Comparison of ENCODE assay signal across 8 mouse cellular contexts in the genomic region with DNA sequence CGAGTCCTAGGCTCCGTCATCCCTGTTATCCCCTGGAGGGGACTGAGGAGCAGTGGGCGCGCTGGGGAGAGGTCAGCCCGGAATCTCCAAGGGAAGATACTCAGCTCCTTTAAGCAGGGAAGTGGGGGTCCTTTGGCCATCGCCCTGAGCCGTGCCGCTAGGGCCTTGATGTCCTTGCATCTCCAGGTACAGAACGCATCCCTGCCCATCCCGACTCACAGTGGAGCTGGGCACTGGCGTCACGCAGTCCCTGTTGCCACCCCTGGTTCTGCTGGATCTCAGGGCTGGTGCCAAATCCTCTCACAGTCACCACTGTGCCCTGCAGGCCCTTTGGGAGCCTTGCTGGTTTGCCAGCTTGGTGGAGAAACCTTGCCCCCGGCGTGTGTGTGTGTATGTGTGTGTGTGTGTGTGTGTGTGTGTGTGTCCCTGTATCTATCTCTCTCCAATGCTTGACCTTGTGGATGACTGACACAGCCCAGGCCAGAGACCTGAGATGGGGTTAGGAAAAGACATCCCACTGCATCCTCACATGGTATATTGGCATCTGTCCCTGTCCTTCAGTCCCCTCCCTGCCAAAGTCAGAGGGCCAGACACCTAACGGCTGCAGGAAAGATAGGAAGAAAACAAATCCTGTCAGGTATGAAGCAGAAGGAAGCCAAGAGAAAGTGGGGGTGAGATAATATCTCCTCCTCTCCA. TPM values are rescaled to one million over a fixed set of nuclear protein-coding genes. Genes with fewer than 3 reads are reported as not detected.
DNase-seq lines count a peak whose midpoint lies in the region; ATAC-seq and TF ChIP-seq lines count a peak whose summit lies in the region.

No protein-coding gene starts in this region.

- intact Hi-C loops in heart, adult 2 months (cut with DNase I): no loop called here

- TF ChIP-seq RAD21 in CH12.LX (IDR thresholded peaks at IDR 0.05; ENCODE audit: low read depth, low read length): no peak

- peak; percentile 32; the same call in 1 of the 2 replicates for ATAC-seq in intestine, embryonic 14.5 days (replicated peaks; ENCODE audit: low FRiP score, low TSS enrichment, low read depth)
- no peak for ATAC-seq in erythroid progenitor cell, adult 5-6 weeks (replicated peaks; ENCODE audit: low FRiP score, poor library complexity, severe bottlenecking)

- H3K4me1 ChIP-seq in heart, adult 2 months (ENCODE audit: control insufficient read depth, insufficient read depth, low read length): peaks cover 3% of the 10 kb centered on the region; the same call in 1 of the 2 replicates
- H3K4me1 ChIP-seq in CH12.LX (ENCODE audit: control insufficient read depth in 1 of 2, insufficient read depth in 2 of 2): peaks cover 0 to 7% of the 10 kb centered on the region in 2 experiments; a peak in 2 of 4 replicates
- no peaks in the 10 kb centered on the region for H3K4me1 ChIP-seq in intestine, embryonic 14.5 days (replicated peaks; ENCODE audit: control insufficient read depth, insufficient read depth, low read length)
- peaks cover 3% of the 10 kb centered on the region; the same call in 1 of the 2 replicates for H3K4me1 ChIP-seq in thymus, adult 2 months (replicated peaks; ENCODE audit: control insufficient read depth, insufficient read depth, low read length)

- TF ChIP-seq CTCF in heart, adult 2 months (IDR thresholded peaks at IDR 0.05): no peak
- TF ChIP-seq CTCF in CH12.LX (conservative IDR thresholded peaks at IDR 0.05 in 1 of 2, IDR thresholded peaks at IDR 0.05 in 1 of 2; ENCODE audit: low read depth in 2 of 2, low read length in 2 of 2): no peak
- TF ChIP-seq CTCF in thymus, adult 2 months (IDR thresholded peaks at IDR 0.05; ENCODE audit: borderline replicate concordance, control insufficient read depth, extremely low read depth, insufficient read depth, low read length, poor library complexity): no peak

- peak overlapping the region; percentile 30; the same call in 1 of the 2 replicates for H3K4me2 ChIP-seq in CH12.LX (ENCODE audit: insufficient read depth, low read depth, poor library complexity, severe bottlenecking)
- H3K4me2 ChIP-seq in intestine, embryonic 14.5 days (ENCODE audit: low read length): peak overlapping the region; percentile 93
- peak overlapping the region; percentile 24 for H3K4me2 ChIP-seq in myocyte (ENCODE audit: low read depth)

- in situ Hi-C loops in CH12.LX (cut with MboI; ENCODE audit: low pct_ligation_motif_present, low pct_unique_long_range_greater_than_20kb, low sequenced_read_pairs): no loop called here

- no peaks in the 10 kb centered on the region for H3K79me2 ChIP-seq in heart, adult 2 months (replicated peaks; ENCODE audit: control insufficient read depth, insufficient read depth, low read length)
- no peaks in the 10 kb centered on the region for H3K79me2 ChIP-seq in CH12.LX (replicated peaks; ENCODE audit: control insufficient read depth, extremely low read depth, insufficient read depth, poor library complexity, severe bottlenecking)
- H3K79me2 ChIP-seq in myocyte (ENCODE audit: control insufficient read depth, insufficient read depth): no peaks in the 10 kb centered on the region

- peaks cover 2% of the 10 kb centered on the region for H3K27me3 ChIP-seq in heart, adult 2 months (ENCODE audit: control insufficient read depth, insufficient read depth, low read length)
- H3K27me3 ChIP-seq in CH12.LX (replicated peaks): peaks cover 59% of the 10 kb centered on the region
- peaks cover 32% of the 10 kb centered on the region for H3K27me3 ChIP-seq in intestine, embryonic 14.5 days (replicated peaks; ENCODE audit: control insufficient read depth, insufficient read depth, low read length)
- peaks cover 24% of the 10 kb centered on the region for H3K27me3 ChIP-seq in myocyte (ENCODE audit: control insufficient read depth, insufficient read depth, insufficient read length)
- no peaks in the 10 kb centered on the region; the same call in 1 of the 2 replicates for H3K27me3 ChIP-seq in thymus, adult 2 months (ENCODE audit: control insufficient read depth, insufficient read depth, low read length)

- no peak for DNase-seq in heart, adult 2 months
- DNase-seq in heart, adult 11 months: no peak
- DNase-seq in CH12.LX (ENCODE audit: extremely low read depth): no peak
- DNase-seq in cerebellum, postnatal 36 days: peak; percentile 55 to 78
- no peak for DNase-seq in intestine, embryonic 14.5 days (ENCODE audit: low spot score)
- DNase-seq in thymus, adult 2 months: no peak

- 12% methylated on average over 15 of the region's 15 CpGs for WGBS in heart, adult 2 months
- WGBS in intestine, embryonic 14.5 days: 10% methylated on average over 15 of the region's 15 CpGs
- WGBS in thymus, adult 2 months: 27% methylated on average over 15 of the region's 15 CpGs

- TF ChIP-seq EP300 in heart, adult 2 months (IDR thresholded peaks at IDR 0.05; ENCODE audit: insufficient read depth, low read depth, low read length): no peak
- TF ChIP-seq EP300 in CH12.LX (IDR thresholded peaks at IDR 0.05; ENCODE audit: low read length): no peak

- no peaks in the 10 kb centered on the region for H3K9me3 ChIP-seq in CH12.LX (replicated peaks; ENCODE audit: low read length)
- no peaks in the 10 kb centered on the region for H3K9me3 ChIP-seq in intestine, embryonic 14.5 days (ENCODE audit: control insufficient read depth, low read length)

- H3K9ac ChIP-seq in heart, adult 2 months (ENCODE audit: low read depth, low read length): peak overlapping the region; percentile 35
- no peak overlapping the region for H3K9ac ChIP-seq in CH12.LX (ENCODE audit: insufficient read depth, low read depth)
- peak overlapping the region; percentile 48 for H3K9ac ChIP-seq in intestine, embryonic 14.5 days (ENCODE audit: low read length)

- dilution Hi-C loops in CH12.LX (cut with MboI; ENCODE audit: extremely low pct_ligation_motif_present, extremely low pct_unique_long_range_greater_than_20kb, low sequenced_read_pairs): no loop called here

- H3K27ac ChIP-seq in heart, adult 2 months: no peak overlapping the region
- H3K27ac ChIP-seq in CH12.LX (ENCODE audit: insufficient read depth, low read depth): no peak overlapping the region
- no peak overlapping the region for H3K27ac ChIP-seq in intestine, embryonic 14.5 days (ENCODE audit: low read depth)
- no peak overlapping the region for H3K27ac ChIP-seq in thymus, adult 2 months (ENCODE audit: control insufficient read depth, insufficient read depth, low read length)

- peak overlapping the region; percentile 44 for H3K4me3 ChIP-seq in heart, adult 2 months
- H3K4me3 ChIP-seq in CH12.LX (replicated peaks in 1 of 3; ENCODE audit: low read depth in 2 of 3, low read length in 2 of 3, poor library complexity in 1 of 3) (no peak overlapping the region), myocyte (no peak overlapping the region)
- peak overlapping the region; percentile 54 for H3K4me3 ChIP-seq in intestine, embryonic 14.5 days (ENCODE audit: low read depth, low read length)
- H3K4me3 ChIP-seq in thymus, adult 2 months (ENCODE audit: control insufficient read depth, insufficient read depth, low read length): no peak overlapping the region

- no peak for TF ChIP-seq POLR2A in heart, adult 2 months (IDR thresholded peaks at IDR 0.05; ENCODE audit: insufficient read depth, low read depth, low read length)
- TF ChIP-seq POLR2A in CH12.LX (IDR thresholded peaks at IDR 0.05; ENCODE audit: low read depth, low read length) (no peak), myocyte (IDR thresholded peaks at IDR 0.05; ENCODE audit: insufficient read length, low read depth) (no peak)
- no peak for TF ChIP-seq POLR2A in thymus, adult 2 months (IDR thresholded peaks at IDR 0.05; ENCODE audit: control insufficient read depth, extremely low read depth, insufficient read depth, low read length, poor library complexity)

- no peaks in the 10 kb centered on the region for H3K36me3 ChIP-seq in heart, adult 2 months (ENCODE audit: control insufficient read depth, insufficient read depth, low read length)
- peaks cover 0 to 2% of the 10 kb centered on the region in 2 experiments for H3K36me3 ChIP-seq in CH12.LX (replicated peaks in 1 of 2; ENCODE audit: control insufficient read depth in 1 of 2, insufficient read depth in 1 of 2, low read length in 1 of 2)
- no peaks in the 10 kb centered on the region for H3K36me3 ChIP-seq in intestine, embryonic 14.5 days (ENCODE audit: control insufficient read depth, insufficient read depth, low read length)
- no peaks in the 10 kb centered on the region for H3K36me3 ChIP-seq in myocyte (ENCODE audit: control insufficient read depth, insufficient read depth)
- no peaks in the 10 kb centered on the region for H3K36me3 ChIP-seq in thymus, adult 2 months (ENCODE audit: control insufficient read depth, insufficient read depth, low read length)

- H3ac ChIP-seq in myocyte (ENCODE audit: control insufficient read depth, insufficient read length): no peak overlapping the region

TF ChIP-seq in CH12.LX, 34 proteins besides CTCF, POLR2A, EP300 and RAD21 (continues in another document):
- TF ChIP-seq RCOR1 (conservative IDR thresholded peaks at IDR 0.05; ENCODE audit: low read depth, low read length) (no peak), JUN (IDR thresholded peaks at IDR 0.05; ENCODE audit: insufficient read depth, low read depth, low read length) (no peak), ZNF384 (IDR thresholded peaks at IDR 0.05; ENCODE audit: low read depth, low read length) (no peak), SMC3 (IDR thresholded peaks at IDR 0.05; ENCODE audit: low read depth, low read length) (no peak), MAFK (IDR thresholded peaks at IDR 0.05; ENCODE audit: insufficient replicate concordance, low read length) (no peak), JUND (conservative IDR thresholded peaks at IDR 0.05; ENCODE audit: low read depth, low read length) (no peak)

TF ChIP-seq in myocyte, 11 proteins besides CTCF, POLR2A, EP300 and RAD21 (continues in another document):
- no peak for TF ChIP-seq TCF3 (IDR thresholded peaks at IDR 0.05; ENCODE audit: insufficient read length, low read depth)
- no peak for TF ChIP-seq POLR2AphosphoS2 (IDR thresholded peaks at IDR 0.05; ENCODE audit: insufficient read length, low read depth)
- TF ChIP-seq CEBPB (IDR thresholded peaks at IDR 0.05; ENCODE audit: insufficient read depth, poor library complexity, severe bottlenecking): no peak
- no peak for TF ChIP-seq MYOG (IDR thresholded peaks at IDR 0.05; ENCODE audit: control insufficient read depth in 1 of 3, insufficient read depth in 1 of 3, insufficient read length in 2 of 3, low read depth in 2 of 3)
- TF ChIP-seq TCF12 (IDR thresholded peaks at IDR 0.05; ENCODE audit: insufficient read depth, poor library complexity, severe bottlenecking): no peak

RNA-seq across cellular contexts. Expression of a gene that starts 0.6 kb away (rescaled TPM):
- total RNA-seq in heart, adult 2 months (2021): 10 to 100 TPM; 14.7 to 15.6 TPM
- 33.6 and 35.9 TPM in 2 replicates for polyA plus RNA-seq in heart, adult 2 months (2012; rRNA removed)
- total RNA-seq in CH12.LX (2012; rRNA removed) (5.1 and 5.8 TPM in 2 replicates), CH12.LX (2014; rRNA removed) (2.4 and 3.0 TPM in 2 replicates)
- polyA plus RNA-seq in CH12.LX (2012; ENCODE audit: insufficient read length, low read depth) (9.2 and 11.1 TPM in 2 replicates), myocyte (2012; fragmentation: generic; extraction: Trizol) (1.3 TPM)
- polyA plus RNA-seq in intestine, embryonic 14.5 days (2014; fragmentation: Nextera tagmentation; extraction: Ambion mirVana): 11.2 and 15.6 TPM in 2 replicates
- total RNA-seq in erythroid progenitor cell, adult 5-6 weeks (2015; ENCODE audit: low replicate concordance): not detected in 2 replicates
- not detected in 2 replicates for total RNA-seq in erythroid progenitor cell, adult 5-6 weeks (2017; ENCODE audit: low replicate concordance)
- polyA plus RNA-seq in thymus, adult 2 months (2012; rRNA removed): 23.5 and 26.1 TPM in 2 replicates

Comparison
In these comparisons a context has a peak if more than half of its experiments do, and no peak if none do; other contexts are left out.
1. DNase-seq: peak in cerebellum, postnatal 36 days (2 of 2); none in heart, adult 2 months (0 of 2), heart, adult 11 months (single experiment), CH12.LX (single experiment), intestine, embryonic 14.5 days (single experiment) and thymus, adult 2 months (single experiment).
2. H3K4me3 ChIP-seq: peak in heart, adult 2 months (single experiment) and intestine, embryonic 14.5 days (single experiment); none in CH12.LX (0 of 3), myocyte (single experiment) and thymus, adult 2 months (single experiment).
3. H3K4me2 ChIP-seq: peak in every context shown above with its lines; median percentile 93 in intestine, embryonic 14.5 days; 30 in CH12.LX; 24 in myocyte.